Mouse (Mus musculus) brain, embryonic 14.5 days (tissue): ENCODE data around the gene Olfml2b.

Experiments
- CTCF ChIP-seq: fragments of 200-500 bp; IDR thresholded peaks from 2 replicates; pipeline ENCODE4 v1.5.1; 2012; ENCODE audit warnings: inconsistent platforms, mild to moderate bottlenecking, moderate library complexity, borderline replicate concordance; ENCODE audit not compliant: insufficient read depth, insufficient read length; ENCODE audit errors: extremely low read depth
- POLR2A ChIP-seq: fragments of 200-500 bp; IDR thresholded peaks from 2 replicates; pipeline ENCODE4 v1.6.1; 2012; ENCODE audit warnings: mild to moderate bottlenecking, inconsistent platforms, borderline replicate concordance; ENCODE audit not compliant: poor library complexity, insufficient read depth, insufficient read length, severe bottlenecking; ENCODE audit errors: extremely low read depth

DNA sequence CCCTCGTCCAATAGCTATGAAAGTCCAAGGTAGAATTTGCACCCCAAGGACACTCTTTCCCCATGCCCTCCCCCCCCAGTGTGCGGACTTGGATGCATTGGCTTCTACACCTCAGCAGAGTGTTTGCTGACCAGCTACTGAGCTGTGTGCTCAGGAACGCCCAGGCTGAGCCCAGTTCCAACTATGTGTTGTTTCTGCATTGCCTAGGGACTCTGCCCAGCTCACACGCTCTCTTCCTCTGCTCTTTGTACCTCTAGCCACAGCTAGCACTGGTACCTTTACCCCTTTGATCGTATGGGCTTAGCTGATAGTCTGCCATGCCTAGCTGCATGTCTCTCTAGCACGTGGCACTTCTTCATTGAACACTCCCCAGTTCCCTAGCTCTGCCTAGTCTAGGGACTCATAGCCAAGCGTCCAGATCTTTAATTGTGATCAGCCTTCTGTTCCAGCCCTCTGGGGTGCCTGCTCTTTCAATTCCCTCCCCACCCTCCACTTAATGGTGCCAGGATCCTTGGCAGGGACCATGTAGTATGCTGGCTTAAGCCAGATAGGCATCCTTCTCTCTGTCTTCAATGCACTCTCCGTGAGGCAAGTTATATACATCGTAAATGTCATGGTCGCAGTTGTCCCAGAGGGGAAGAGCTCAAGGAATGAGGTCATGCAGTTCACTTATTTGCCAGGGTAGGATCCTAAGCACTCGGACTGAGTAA, 12.3 kb downstream of the Olfml2b start:
- TF ChIP-seq CTCF (no peak), POLR2A (no peak)
